Mouse (Mus musculus) C2C12 (cell line): ENCODE measurements around the gene Lmtk3. TPM values are rescaled to one million over a fixed set of nuclear protein-coding genes. Genes with fewer than 3 reads are reported as not detected.

Experiments used
- H3K27me3 ChIP-seq: one replicate; pipeline ENCODE4 v1.6.1; 2011; ENCODE audit not compliant: control insufficient read depth, insufficient read depth, insufficient read length
- H3K36me3 ChIP-seq: one replicate; pipeline ENCODE4 v1.6.1; 2011; ENCODE audit not compliant: control insufficient read depth, insufficient read depth
- H3K4me3 ChIP-seq: one replicate; pipeline ENCODE4 v1.5.1; 2011; ENCODE audit warnings: mild to moderate bottlenecking, control low read depth; ENCODE audit not compliant: poor library complexity, insufficient read depth, severe bottlenecking
- H3K79me2 ChIP-seq: one replicate; pipeline ENCODE4 v1.6.1; 2011; ENCODE audit not compliant: control insufficient read depth, insufficient read depth
- H3K79me3 ChIP-seq: one replicate; pipeline ENCODE4 v1.6.1; 2011; ENCODE audit warnings: low read depth, control low read depth
- H3ac ChIP-seq: one replicate; pipeline ENCODE3; 2011; ENCODE audit warnings: low read depth; ENCODE audit not compliant: control insufficient read depth, insufficient read length
- CEBPB ChIP-seq: IDR thresholded peaks from one replicate; pipeline ENCODE4 v1.6.1; 2011; ENCODE audit warnings: low read depth, mild to moderate bottlenecking, control low read depth, moderate library complexity
- CTCF ChIP-seq: IDR thresholded peaks from one replicate; pipeline ENCODE4 v1.5.1; 2011; ENCODE audit not compliant: control insufficient read depth, insufficient read depth, insufficient read length
- FOSL1 ChIP-seq: IDR thresholded peaks from one replicate; pipeline ENCODE4 v1.8.0; 2011; ENCODE audit warnings: mild to moderate bottlenecking, low read length; ENCODE audit not compliant: poor library complexity, insufficient read depth, severe bottlenecking
- MAX ChIP-seq: IDR thresholded peaks from one replicate; pipeline ENCODE4 v1.6.1; 2011; ENCODE audit warnings: mild to moderate bottlenecking, control low read depth
- MYOD1 ChIP-seq: IDR thresholded peaks from one replicate; pipeline ENCODE4 v1.6.1; 2011; ENCODE audit warnings: low read depth; ENCODE audit not compliant: control insufficient read depth, insufficient read length
- MYOG ChIP-seq: IDR thresholded peaks from one replicate; pipeline ENCODE4 v1.6.1; 2011; ENCODE audit not compliant: control insufficient read depth, insufficient read length; ENCODE audit errors: extremely low read depth
- USF1 ChIP-seq: IDR thresholded peaks from one replicate; pipeline ENCODE4 v1.6.1; 2011; ENCODE audit warnings: low read depth, mild to moderate bottlenecking, control low read depth, moderate library complexity
- polyA plus RNA-seq: library from polyadenylated mRNA; unstranded; fragments of >200 nt; fragmentation: generic; extraction: Trizol; gene quantifications from one replicate; pipeline ENCODE4 v1.2.1, GENCODE M21; 2012; ENCODE audit warnings: missing spikeins

The Lmtk3 gene
- polyA plus RNA-seq, 1 experiment, result 0.27 TPM

- Histone ChIP-seq H3K36me3 (no peaks in the 10 kb centered on the region), H3K4me3 (no peak overlapping the region), H3K27me3 (peaks cover 44% of the 10 kb centered on the region), H3ac (no peak overlapping the region), H3K79me2 (no peaks in the 10 kb centered on the region), H3K79me3 (no peaks in the 10 kb centered on the region)
- TF ChIP-seq MYOG (no peak), MYOD1 (no peak), CTCF (no peak), FOSL1 (no peak), MAX (no peak), USF1 (no peak), CEBPB (no peak)
Measured at GRCm38 (mm10) chr7:45791756-45792490, 8.4 kb downstream of the Lmtk3 start.

GRCm38 (mm10) chr7:45793240-45793639, 9.7 kb downstream of the Lmtk3 start:
- no peak overlapping the region for H3K4me3 ChIP-seq

GRCm38 (mm10) chr7:45793969-45794585, 10.5 kb downstream of the Lmtk3 start:
- Histone ChIP-seq H3K79me3 (no peaks in the 10 kb centered on the region), H3ac (no peak overlapping the region), H3K27me3 (peaks cover 52% of the 10 kb centered on the region), H3K79me2 (no peaks in the 10 kb centered on the region), H3K4me3 (no peak overlapping the region), H3K36me3 (no peaks in the 10 kb centered on the region)
- TF ChIP-seq MYOD1 (no peak), FOSL1 (no peak), CTCF (no peak), MAX (no peak), MYOG (no peak)

More at GRCm38 (mm10) chr7:45793240-45793639, 9.7 kb downstream of the Lmtk3 start:
- no peak overlapping the region for H3ac ChIP-seq
- peaks cover 49% of the 10 kb centered on the region for H3K27me3 ChIP-seq
- TF ChIP-seq FOSL1, result no peak
- no peaks in the 10 kb centered on the region for H3K79me3 ChIP-seq
- no peaks in the 10 kb centered on the region for H3K79me2 ChIP-seq
- no peaks in the 10 kb centered on the region for H3K36me3 ChIP-seq

GRCm38 (mm10) chr7:45794971-45795370, 11.4 kb downstream of the Lmtk3 start:
- no peak overlapping the region for H3K4me3 ChIP-seq
- TF ChIP-seq FOSL1 (no peak), CEBPB (no peak), MAX (no peak), MYOD1 (no peak), MYOG (no peak), CTCF (no peak), USF1 (no peak)
- no peaks in the 10 kb centered on the region for H3K36me3 ChIP-seq
- no peaks in the 10 kb centered on the region for H3K79me2 ChIP-seq
- no peak overlapping the region for H3ac ChIP-seq
- peaks cover 48% of the 10 kb centered on the region for H3K27me3 ChIP-seq
- H3K79me3 ChIP-seq, result no peaks in the 10 kb centered on the region

GRCm38 (mm10) chr7:45796950-45797349, 13.4 kb downstream of the Lmtk3 start:
- H3K36me3 ChIP-seq, result no peaks in the 10 kb centered on the region
- H3ac ChIP-seq, result no peak overlapping the region
- H3K79me2 ChIP-seq, result no peaks in the 10 kb centered on the region
- no peaks in the 10 kb centered on the region for H3K79me3 ChIP-seq
- TF ChIP-seq CEBPB (no peak), MAX (no peak), USF1 (no peak), MYOD1 (no peak), CTCF (no peak), MYOG (no peak), FOSL1 (no peak)
- no peak overlapping the region for H3K4me3 ChIP-seq
- peaks cover 40% of the 10 kb centered on the region for H3K27me3 ChIP-seq
